Mouse (Mus musculus) liver, embryonic 14 days (tissue): ENCODE results near the gene Rhox4a. TPM values are rescaled to one million over a fixed set of nuclear protein-coding genes. Genes with fewer than 3 reads are reported as not detected.

ENCODE experiments used
- polyA plus RNA-seq: library from polyadenylated mRNA; depleted of rRNA; stranded (reverse); fragments of >200 nt; gene quantifications from 2 replicates; pipeline ENCODE4 v1.2.3, GENCODE M21; 2012; rRNA removed

Gene Rhox4a
- polyA plus RNA-seq, result not detected in 2 replicates

DNA sequence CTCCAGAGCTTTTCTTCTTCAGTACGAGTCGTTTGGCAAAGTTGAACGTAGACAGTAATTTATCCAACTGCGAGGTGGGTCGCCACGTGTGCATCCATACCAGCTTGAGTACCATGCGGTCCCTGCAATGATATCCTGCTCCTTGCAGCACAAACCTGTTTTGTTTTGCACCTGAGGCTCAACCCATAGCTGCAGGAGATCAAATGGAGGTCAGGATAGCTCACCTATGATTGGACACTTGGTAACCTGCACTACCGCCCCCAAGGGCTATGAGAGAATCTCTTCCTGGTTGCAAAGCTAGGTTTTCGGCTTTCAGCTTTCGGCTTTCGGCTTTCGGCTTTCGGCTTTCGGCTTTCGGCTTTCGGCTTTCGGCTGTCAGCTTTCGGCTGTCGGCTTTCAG, at the start of gene Rhox4a:
Rhox4a (plus strand) TSS at position 301 of the 400 bp plus-strand sequence.

DNA sequence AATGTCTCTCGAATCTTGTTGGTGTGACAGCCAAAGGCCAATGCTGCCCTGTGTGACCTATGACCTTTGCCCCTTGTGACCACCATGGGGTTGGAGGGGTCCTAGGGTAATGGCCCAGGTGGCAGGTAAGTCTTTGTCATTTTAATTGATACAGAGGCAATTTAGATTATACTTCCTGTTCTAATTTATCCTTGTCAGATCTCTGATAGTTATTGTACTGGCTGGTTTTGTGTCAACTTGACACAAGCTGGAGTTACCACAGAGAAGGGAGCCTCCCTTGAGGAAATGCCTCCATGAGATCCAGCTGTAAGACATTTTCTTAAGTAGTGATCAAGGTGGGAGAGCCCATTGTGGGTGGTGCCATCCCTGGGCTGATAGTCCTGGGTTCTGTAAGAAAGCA, 43.0 kb upstream of the Rhox4a start, which contains the start of gene Rhox1:
Rhox1 (minus strand) TSS at position 101 of the 400 bp plus-strand sequence.

DNA sequence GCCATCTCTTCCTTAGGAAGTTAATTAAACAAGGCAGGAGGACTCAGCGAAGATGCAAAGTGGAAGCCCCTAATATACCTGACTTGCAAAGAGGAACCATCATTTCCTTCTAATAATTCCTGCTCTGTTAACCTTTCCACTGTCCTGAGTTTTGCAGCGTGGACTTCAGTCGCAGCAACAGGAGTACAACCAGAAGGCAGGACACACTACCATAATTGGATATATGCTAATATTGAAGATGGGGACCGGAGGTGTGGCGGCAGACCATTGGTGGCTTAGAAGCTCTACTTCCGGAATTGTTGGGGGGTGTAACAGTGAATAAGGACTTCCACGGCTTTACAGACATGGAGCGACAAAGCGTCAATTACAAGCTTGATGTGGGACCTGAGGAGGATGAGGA, 20.5 kb upstream of the Rhox4a start, which contains the start of gene Rhox2a:
Rhox2a (plus strand) TSS at position 301 of the 400 bp plus-strand sequence.

DNA sequence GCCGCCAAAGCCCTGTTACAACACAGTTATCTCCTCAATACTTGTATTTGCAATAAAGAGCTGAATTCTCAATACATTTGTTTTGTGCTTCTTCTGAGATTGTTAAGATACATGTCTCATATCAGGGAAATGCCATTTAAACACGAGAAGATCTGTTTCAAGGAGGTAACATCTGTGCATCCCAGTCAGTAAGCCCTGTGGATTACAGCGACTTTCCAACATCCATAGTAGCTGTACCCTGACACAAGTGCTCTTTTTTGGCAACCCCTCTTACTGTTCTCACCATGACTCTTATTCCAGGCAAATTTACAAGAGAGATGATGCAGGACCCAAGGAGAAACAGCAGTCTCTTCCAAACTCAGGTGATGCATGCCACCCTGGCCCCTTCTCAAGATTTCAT, 15.5 kb upstream of the Rhox4a start, which contains the start of gene Rhox3a:
Rhox3a (plus strand) TSS at position 301 of the 400 bp plus-strand sequence.

Other genes starting within 250 kb of the Rhox4a start
- gene Sowahd, start 216.5 kb upstream of the Rhox4a start, polyA plus RNA-seq, result 0.02 and 0.06 TPM in 2 replicates
- 605 and 630 TPM in 2 replicates for gene Rpl39, start 179.9 kb upstream of the Rhox4a start, polyA plus RNA-seq
- 16.0 and 16.5 TPM in 2 replicates for gene Upf3b, start 155.0 kb upstream of the Rhox4a start, polyA plus RNA-seq
- 2.4 and 2.7 TPM in 2 replicates for gene Nkap, start 138.5 kb upstream of the Rhox4a start, polyA plus RNA-seq
- not detected in 2 replicates for gene Akap14, start 96.5 kb upstream of the Rhox4a start, polyA plus RNA-seq
- gene Ndufa1, start 74.2 kb upstream of the Rhox4a start, polyA plus RNA-seq, result 175 and 177 TPM in 2 replicates
- gene Rnf113a1, start 74.1 kb upstream of the Rhox4a start, polyA plus RNA-seq, result 1.7 and 2.0 TPM in 2 replicates
- 0.03 TPM in 1 of 2 replicates, not detected in the other for gene Gm9, start 54.3 kb upstream of the Rhox4a start, polyA plus RNA-seq
- gene Rhox1, start 43.1 kb upstream of the Rhox4a start, polyA plus RNA-seq, result not detected in 2 replicates
- not detected in 2 replicates for gene Rhox2a, start 20.4 kb upstream of the Rhox4a start, polyA plus RNA-seq
- gene Rhox3a, start 15.4 kb upstream of the Rhox4a start, polyA plus RNA-seq, result not detected in 2 replicates
- gene Rhox3a2, start 114.7 kb downstream of the Rhox4a start, polyA plus RNA-seq, result not detected in 2 replicates
- gene Rhox4a2, start 125.5 kb downstream of the Rhox4a start, polyA plus RNA-seq, result not detected in 2 replicates
- not detected in 2 replicates for gene Rhox2b, start 146.7 kb downstream of the Rhox4a start, polyA plus RNA-seq
- gene Rhox4b, start 167.2 kb downstream of the Rhox4a start, polyA plus RNA-seq, result 0.02 TPM in 1 of 2 replicates, not detected in the other
- gene Rhox2c, start 188.3 kb downstream of the Rhox4a start, polyA plus RNA-seq, result not detected in 2 replicates
- gene Rhox3c, start 193.2 kb downstream of the Rhox4a start, polyA plus RNA-seq, result not detected in 2 replicates
- not detected in 2 replicates for gene Rhox4c, start 215.0 kb downstream of the Rhox4a start, polyA plus RNA-seq
- not detected in 2 replicates for gene Rhox2d, start 228.1 kb downstream of the Rhox4a start, polyA plus RNA-seq
- gene Rhox4d, start 249.0 kb downstream of the Rhox4a start, polyA plus RNA-seq, result not detected in 2 replicates